Mouse (Mus musculus) liver, embryonic 14.5 days (tissue): ENCODE measurements around the gene Asic1.

ENCODE experiments used
- CTCF ChIP-seq: IDR thresholded peaks from 2 replicates; pipeline ENCODE4 v1.5.1; 2016; ENCODE audit warnings: antibody characterized with exemption, low read depth, control low read depth
- EP300 ChIP-seq: IDR thresholded peaks from 2 replicates; pipeline ENCODE4 v1.6.1; 2016; ENCODE audit warnings: antibody characterized with exemption, low read depth

- TF ChIP-seq CTCF, result no peak
- no peak for TF ChIP-seq EP300
Measured at GRCm38 (mm10) chr15:99699715-99700114, 29.5 kb downstream of the Asic1 start.
